Mouse (Mus musculus) CH12.LX (cell line): ENCODE results near the gene Hes3.

ENCODE experiments used
- CTCF ChIP-seq, 2 experiments: IDR thresholded peaks in 1 of 2; conservative IDR thresholded peaks in 1 of 2; 2 replicates each; pipeline ENCODE4 v1.5.1; 2011 to 2012; ENCODE audit warnings: low read depth in 2 of 2, low read length in 2 of 2, improper control_type of control experiment in 1 of 2, inconsistent platforms in 1 of 2, mild to moderate bottlenecking in 1 of 2, moderate library complexity in 1 of 2
- ELF1 ChIP-seq: IDR thresholded peaks from 2 replicates; pipeline ENCODE4 v1.6.1; 2014; ENCODE audit warnings: low read depth, mild to moderate bottlenecking, inconsistent platforms, low read length, improper control_type of control experiment
- EP300 ChIP-seq: IDR thresholded peaks from 2 replicates; pipeline ENCODE4 v1.6.1; 2011; ENCODE audit warnings: low read length, improper control_type of control experiment

DNA sequence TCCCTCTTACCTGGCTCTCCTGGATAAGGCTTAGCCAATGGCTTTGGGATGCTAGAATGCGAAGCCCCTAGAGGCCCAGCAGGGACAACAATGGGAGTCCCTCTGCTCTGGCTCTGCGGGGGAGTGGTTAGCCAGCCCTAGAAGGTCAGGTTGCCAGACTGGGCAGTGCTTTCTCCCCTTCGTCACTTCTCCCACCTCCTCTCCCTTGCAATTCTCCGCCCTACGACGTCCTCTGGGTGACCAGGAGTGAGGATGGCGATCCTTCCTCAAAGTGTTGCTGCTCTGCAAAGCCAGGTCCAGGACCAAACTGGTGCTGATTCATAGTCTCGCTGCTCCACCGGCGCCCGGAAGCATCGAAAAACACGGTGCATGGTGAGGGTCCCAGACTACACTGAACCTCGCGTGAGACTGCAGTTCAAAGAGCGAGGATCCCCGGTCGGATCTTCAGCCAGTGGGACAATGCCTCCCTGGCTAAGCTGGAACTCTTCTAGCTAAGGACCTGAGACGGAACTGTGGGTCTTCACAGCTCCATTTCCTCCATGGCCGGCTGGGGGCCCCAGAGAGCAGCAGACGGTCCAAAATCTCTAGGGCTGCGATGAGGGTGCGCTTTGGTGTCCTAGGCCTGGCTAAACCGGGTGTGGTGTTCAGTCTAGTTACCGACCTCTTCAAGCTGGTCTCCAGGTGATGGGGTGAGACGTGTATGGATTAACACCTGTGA, 27.2 kb upstream of the Hes3 start, which contains the start of gene Rnf207:
- TF ChIP-seq CTCF (conservative IDR thresholded peaks at IDR 0.05 in 1 of 2, IDR thresholded peaks at IDR 0.05 in 1 of 2; ENCODE audit: low read depth in 2 of 2, low read length in 2 of 2) (peak in 1 of 2 experiments; percentile 75; a peak in 2 of 4 replicates), ELF1 (no peak), EP300 (no peak)
